Mouse (Mus musculus) midbrain, embryonic 16.5 days (tissue): ENCODE results near the gene Yju2. TPM values are rescaled to one million over a fixed set of nuclear protein-coding genes. Genes with fewer than 3 reads are reported as not detected.

Experiments used
- ATAC-seq: fragments of 200-750 bp; cut with Nextera tagmentation; 2 replicates; pipeline ENCODE4 v1.8.0; 2017; ENCODE audit warnings: moderate TSS enrichment
- H3K27ac ChIP-seq: fragments of 300-500 bp; sonication (generic); 2 replicates; pipeline ENCODE4 v1.5.1; 2014; ENCODE audit warnings: mild to moderate bottlenecking, low read length, mixed read lengths
- H3K27me3 ChIP-seq: fragments of 300-500 bp; sonication (generic); 2 replicates; pipeline ENCODE4 v1.6.1; 2014; ENCODE audit warnings: low read depth, low read length, mixed read lengths; ENCODE audit not compliant: control insufficient read depth, insufficient read depth
- H3K36me3 ChIP-seq: fragments of 300-500 bp; sonication (generic); 2 replicates; pipeline ENCODE4 v1.6.1; 2014; ENCODE audit warnings: mild to moderate bottlenecking, low read length, moderate library complexity, mixed read lengths; ENCODE audit not compliant: control insufficient read depth, insufficient read depth
- H3K4me1 ChIP-seq: fragments of 300-500 bp; sonication (generic); 2 replicates; pipeline ENCODE4 v1.6.1; 2014; ENCODE audit warnings: mild to moderate bottlenecking, low read length, mixed read lengths; ENCODE audit not compliant: control insufficient read depth, insufficient read depth
- H3K4me2 ChIP-seq: fragments of 300-500 bp; sonication (generic); 2 replicates; pipeline ENCODE4 v1.6.1; 2014; ENCODE audit warnings: mild to moderate bottlenecking, low read length, mixed read lengths
- H3K4me3 ChIP-seq: fragments of 300-500 bp; sonication (generic); 2 replicates; pipeline ENCODE4 v1.5.1; 2014; ENCODE audit warnings: low read depth, mild to moderate bottlenecking, low read length, moderate library complexity, mixed read lengths
- H3K9ac ChIP-seq: fragments of 300-500 bp; sonication (generic); 2 replicates; pipeline ENCODE4 v1.6.1; 2014; ENCODE audit warnings: low read depth, low read length, mixed read lengths
- H3K9me3 ChIP-seq: fragments of 300-500 bp; sonication (generic); replicated peaks from 2 replicates; pipeline ENCODE4 v1.6.1; 2014; ENCODE audit warnings: mild to moderate bottlenecking, low read length, mixed read lengths; ENCODE audit not compliant: control insufficient read depth, poor library complexity, severe bottlenecking
- WGBS: fragments of 180-500 bp; shearing (Covaris S2); extraction: QIAGEN DNeasy Blood & Tissue Kit; methylation state at CpG from one replicate; pipeline ENCODE4 v1.1.7; 2014; 5-methylcytosine and 5-hydroxymethylcytosine counted together
- polyA plus RNA-seq: library from polyadenylated mRNA; unstranded; fragments of >200 nt; fragmentation: Nextera tagmentation; extraction: Ambion mirVana; gene quantifications from 2 replicates; pipeline ENCODE4 v1.2.1, GENCODE M21; 2015

The Yju2 gene
- polyA plus RNA-seq, 1 experiment from 2014 or later = 21.2 TPM

DNA sequence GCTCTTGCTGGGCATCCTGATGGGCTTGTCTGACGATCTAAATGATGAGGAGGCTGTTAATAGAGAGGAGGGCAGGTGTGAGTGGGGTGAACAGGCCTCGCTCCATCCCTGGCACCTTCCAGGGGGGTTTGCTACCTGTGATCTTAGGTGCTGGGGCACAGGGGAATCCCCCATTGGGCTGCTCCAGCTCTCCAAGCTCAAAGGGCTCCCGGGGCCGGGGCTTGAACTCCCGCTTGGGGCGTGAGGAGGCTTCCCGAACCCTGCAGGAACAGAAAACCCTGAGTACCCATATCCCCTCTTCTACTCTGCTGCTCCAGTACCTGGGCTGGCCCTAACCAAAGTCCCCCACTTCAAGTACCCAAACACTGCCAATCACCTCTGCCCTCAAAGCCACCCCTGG, 58.9 kb downstream of the Yju2 start:
- WGBS = 90% methylated on average over 7 of the region's 7 CpGs
- Histone ChIP-seq H3K27ac (no peak overlapping the region; the same call in 1 of the 2 replicates), H3K36me3 (peaks cover 49% of the 10 kb centered on the region)

More for the DNA sequence above, 58.9 kb downstream of the Yju2 start:
- Histone ChIP-seq H3K4me2 (no peak overlapping the region), H3K27me3 (no peaks in the 10 kb centered on the region), H3K9ac (no peak overlapping the region), H3K4me3 (no peak overlapping the region), H3K4me1 (no peaks in the 10 kb centered on the region), H3K9me3 (no peaks in the 10 kb centered on the region)
- no peak for ATAC-seq

Other genes with a start within 250 kb of the Yju2 start
- gene Pot1b, start 246.5 kb upstream of the Yju2 start, polyA plus RNA-seq = 6.7 and 7.9 TPM in 2 replicates
- gene Adgre4, start 209.1 kb upstream of the Yju2 start, polyA plus RNA-seq = 0.09 and 0.21 TPM in 2 replicates
- gene Zfp119a, start 80.2 kb upstream of the Yju2 start, polyA plus RNA-seq = 12.8 and 14.8 TPM in 2 replicates
- gene Zfp959, start 67.0 kb upstream of the Yju2 start, polyA plus RNA-seq = 14.1 and 15.6 TPM in 2 replicates
- 10.1 and 11.2 TPM in 2 replicates for gene Zfp119b, start 9.6 kb upstream of the Yju2 start, polyA plus RNA-seq
- 6.0 and 7.1 TPM in 2 replicates for gene Ebi3, start 6.5 kb upstream of the Yju2 start, polyA plus RNA-seq
- gene Shd, start 11.4 kb downstream of the Yju2 start, polyA plus RNA-seq = 185 and 187 TPM in 2 replicates
- gene Fsd1, start 27.4 kb downstream of the Yju2 start, polyA plus RNA-seq = 200 and 218 TPM in 2 replicates
- gene Stap2, start 46.5 kb downstream of the Yju2 start, polyA plus RNA-seq = 6.4 and 7.6 TPM in 2 replicates
- 115 and 117 TPM in 2 replicates for gene Mpnd, start 46.6 kb downstream of the Yju2 start, polyA plus RNA-seq
- gene Sh3gl1, start 77.5 kb downstream of the Yju2 start, polyA plus RNA-seq = 102 and 108 TPM in 2 replicates
- gene Chaf1a, start 81.3 kb downstream of the Yju2 start, polyA plus RNA-seq = 3.6 and 5.0 TPM in 2 replicates
- gene Ubxn6, start 115.9 kb downstream of the Yju2 start, polyA plus RNA-seq = 84.0 and 88.5 TPM in 2 replicates
- gene Hdgfl2, start 120.5 kb downstream of the Yju2 start, polyA plus RNA-seq = 140 and 148 TPM in 2 replicates
- gene Plin4, start 150.7 kb downstream of the Yju2 start, polyA plus RNA-seq = 0.05 and 0.15 TPM in 2 replicates
- gene Plin5, start 158.5 kb downstream of the Yju2 start, polyA plus RNA-seq = 1.2 and 2.8 TPM in 2 replicates
- gene Lrg1, start 162.9 kb downstream of the Yju2 start, polyA plus RNA-seq = 0.25 and 0.30 TPM in 2 replicates
- gene Sema6b, start 181.2 kb downstream of the Yju2 start, polyA plus RNA-seq = 13.2 and 14.4 TPM in 2 replicates
- 10.5 and 10.8 TPM in 2 replicates for gene Tnfaip8l1, start 203.4 kb downstream of the Yju2 start, polyA plus RNA-seq
- gene Mydgf, start 224.8 kb downstream of the Yju2 start, polyA plus RNA-seq = 65.7 and 71.5 TPM in 2 replicates